Mouse (Mus musculus) embryonic facial prominence, embryonic 11.5 days (tissue): ENCODE data around the gene D930048N14Rik. TPM values are rescaled to one million over a fixed set of nuclear protein-coding genes. Genes with fewer than 3 reads are reported as not detected.
A peak's percentile ranks its signal among the peaks of the same experiment; 100 is the strongest.
"Not testable (repeated sequence)": the region's sequence is repeated elsewhere in the genome, so short reads cannot be mapped to it uniquely, and the experiment has no call there.

ENCODE experiments used
- ATAC-seq: fragments of 200-750 bp; cut with Nextera tagmentation; replicated peaks from 2 replicates; pipeline ENCODE4 v1.8.0; 2017; ENCODE audit warnings: low read depth; ENCODE audit not compliant: insufficient number of reproducible peaks, low FRiP score, low TSS enrichment
- DNase-seq: peaks from one replicate; pipeline ENCODE4 v3.0.0-alpha.2; 2015; ENCODE audit warnings: low spot score
- H3K27ac ChIP-seq: fragments of 300-500 bp; sonication (generic); replicated peaks from 2 replicates; pipeline ENCODE4 v1.5.1; 2014; ENCODE audit warnings: mild to moderate bottlenecking, low read depth, low read length, control low read depth
- H3K27me3 ChIP-seq: fragments of 300-500 bp; sonication (generic); 2 replicates; pipeline ENCODE4 v1.6.1; 2014; ENCODE audit warnings: mild to moderate bottlenecking, low read length, moderate library complexity, mixed read lengths; ENCODE audit not compliant: control insufficient read depth, insufficient read depth
- H3K36me3 ChIP-seq: fragments of 300-500 bp; sonication (generic); replicated peaks from 2 replicates; pipeline ENCODE4 v1.6.1; 2014; ENCODE audit warnings: low read depth, mild to moderate bottlenecking, low read length, moderate library complexity, mixed read lengths; ENCODE audit not compliant: control insufficient read depth, insufficient read depth
- H3K4me1 ChIP-seq: fragments of 300-500 bp; sonication (generic); 2 replicates; pipeline ENCODE4 v1.6.1; 2014; ENCODE audit warnings: low read length, mixed read lengths; ENCODE audit not compliant: control insufficient read depth, insufficient read depth
- H3K4me2 ChIP-seq: fragments of 300-500 bp; sonication (generic); 2 replicates; pipeline ENCODE4 v1.6.1; 2014; ENCODE audit warnings: low read depth, mild to moderate bottlenecking, control low read depth, low read length, moderate library complexity
- H3K4me3 ChIP-seq: fragments of 300-500 bp; sonication (generic); 2 replicates; pipeline ENCODE4 v1.5.1; 2014; ENCODE audit warnings: low read depth, low read length, control low read depth
- H3K9ac ChIP-seq: fragments of 300-500 bp; sonication (generic); replicated peaks from 2 replicates; pipeline ENCODE4 v1.6.1; 2014; ENCODE audit warnings: mild to moderate bottlenecking, control low read depth, low read length
- H3K9me3 ChIP-seq: fragments of 300-500 bp; sonication (generic); replicated peaks from 2 replicates; pipeline ENCODE4 v1.6.1; 2016; ENCODE audit warnings: mild to moderate bottlenecking, low read length, inconsistent platforms, mixed read lengths; ENCODE audit not compliant: control insufficient read depth
- WGBS: fragments of 180-500 bp; shearing (Covaris S2); extraction: QIAGEN DNeasy Blood & Tissue Kit; methylation state at CpG from one replicate; pipeline ENCODE4 v1.1.7; 2014; 5-methylcytosine and 5-hydroxymethylcytosine counted together
- polyA plus RNA-seq: library from polyadenylated mRNA; unstranded; fragments of >200 nt; fragmentation: Nextera tagmentation; extraction: Ambion mirVana; gene quantifications from 2 replicates; pipeline ENCODE4 v1.2.1, GENCODE M21; 2014

D930048N14Rik gene
- polyA plus RNA-seq, 1 experiment from 2014 or later, result 0.88 TPM

- 83% methylated on average over 3 of the region's 3 CpGs for WGBS
- H3K4me2 ChIP-seq, result no peak overlapping the region
- no peaks in the 10 kb centered on the region for H3K4me1 ChIP-seq
- DNase-seq (no peak), ATAC-seq (no peak)
- H3K9ac ChIP-seq, result no peak overlapping the region
- no peaks in the 10 kb centered on the region for H3K9me3 ChIP-seq
- no peak overlapping the region for H3K27ac ChIP-seq
- H3K27me3 ChIP-seq, result no peaks in the 10 kb centered on the region
- H3K36me3 ChIP-seq, result no peaks in the 10 kb centered on the region
- no peak overlapping the region for H3K4me3 ChIP-seq
These were observed 28.7 kb downstream of the D930048N14Rik start for GRCm38 (mm10) chr11:51679466-51679865.

DNA sequence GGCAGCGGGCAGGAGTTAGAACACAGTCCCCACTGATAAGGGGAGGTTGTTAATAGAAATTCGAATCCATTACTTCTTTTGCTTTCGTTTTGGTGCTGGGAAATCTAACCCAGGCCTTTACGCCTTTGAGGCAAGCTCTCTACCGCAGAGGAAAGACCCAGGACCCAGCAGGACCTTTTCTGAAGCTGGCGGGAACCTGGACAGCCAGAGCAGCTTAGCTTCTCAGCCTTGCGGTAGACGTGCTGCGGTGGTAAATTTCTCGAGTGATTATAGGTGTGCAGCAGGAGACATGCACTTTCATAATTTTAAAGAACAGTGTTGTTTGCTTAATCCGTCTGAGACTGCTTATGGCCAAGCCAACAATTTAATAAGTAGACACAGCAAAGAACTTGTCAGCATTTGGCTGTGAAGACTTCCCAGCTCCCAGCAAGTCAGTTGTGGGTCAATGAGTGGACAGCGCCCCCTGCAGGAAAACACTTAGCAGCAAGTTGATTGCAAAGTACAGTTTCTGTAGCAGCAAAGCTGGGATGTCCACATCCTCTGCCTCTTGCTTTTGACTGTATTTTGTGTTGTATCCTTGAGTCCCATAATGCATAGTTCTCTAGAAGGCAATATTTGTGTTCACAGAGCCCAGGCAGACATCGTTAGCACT is 30.7 kb downstream of the D930048N14Rik start:
- Histone ChIP-seq H3K27ac (no peak overlapping the region), H3K9me3 (no peaks in the 10 kb centered on the region), H3K36me3 (0 out of 2 replicates have a peak, but pooled peaks cover 2% of the 10 kb centered on the region), H3K27me3 (no peaks in the 10 kb centered on the region), H3K4me1 (no peaks in the 10 kb centered on the region), H3K9ac (no peak overlapping the region), H3K4me2 (no peak overlapping the region), H3K4me3 (no peak overlapping the region)
- peak; percentile 90 for DNase-seq
- 36% methylated on average over 13 of the region's 13 CpGs for WGBS
- ATAC-seq, result no peak

- no peaks in the 10 kb centered on the region for H3K27me3 ChIP-seq
- no peak for ATAC-seq
- H3K27ac ChIP-seq, result no peak overlapping the region
- 0 out of 2 replicates have a peak, but pooled peaks cover 2% of the 10 kb centered on the region for H3K36me3 ChIP-seq
- 47% methylated on average over 8 of the region's 8 CpGs for WGBS
- no peak overlapping the region for H3K4me2 ChIP-seq
- H3K9me3 ChIP-seq, result no peaks in the 10 kb centered on the region
- H3K4me1 ChIP-seq, result no peaks in the 10 kb centered on the region
- H3K9ac ChIP-seq, result no peak overlapping the region
- no peak for DNase-seq
- H3K4me3 ChIP-seq, result no peak overlapping the region
These were observed 31.2 kb downstream of the D930048N14Rik start for GRCm38 (mm10) chr11:51681976-51682374.

GRCm38 (mm10) chr11:51688330-51689328 is 37.9 kb downstream of the D930048N14Rik start, which contains the start of gene 0610009B22Rik:
TSS of gene 0610009B22Rik (minus strand) at chr11:51688874.
- peak within 1 kb of the TSS; percentile 69 for H3K4me2 ChIP-seq
- no peaks in the 10 kb centered on the region for H3K4me1 ChIP-seq
- H3K27me3 ChIP-seq, result no peaks in the 10 kb centered on the region
- H3K9ac ChIP-seq, result peak within 1 kb of the TSS; percentile 93
- DNase-seq (peak; percentile 100), ATAC-seq (peak; percentile 98)
- no peaks in the 10 kb centered on the region for H3K9me3 ChIP-seq
- H3K36me3 ChIP-seq, result peaks cover 2% of the 10 kb centered on the region; the same call in 1 of the 2 replicates
- WGBS, result under 1% methylated on average over 60 of the region's 60 CpGs
- H3K4me3 ChIP-seq, result peak within 1 kb of the TSS; percentile 46
- peak within 1 kb of the TSS; percentile 98 for H3K27ac ChIP-seq

DNA sequence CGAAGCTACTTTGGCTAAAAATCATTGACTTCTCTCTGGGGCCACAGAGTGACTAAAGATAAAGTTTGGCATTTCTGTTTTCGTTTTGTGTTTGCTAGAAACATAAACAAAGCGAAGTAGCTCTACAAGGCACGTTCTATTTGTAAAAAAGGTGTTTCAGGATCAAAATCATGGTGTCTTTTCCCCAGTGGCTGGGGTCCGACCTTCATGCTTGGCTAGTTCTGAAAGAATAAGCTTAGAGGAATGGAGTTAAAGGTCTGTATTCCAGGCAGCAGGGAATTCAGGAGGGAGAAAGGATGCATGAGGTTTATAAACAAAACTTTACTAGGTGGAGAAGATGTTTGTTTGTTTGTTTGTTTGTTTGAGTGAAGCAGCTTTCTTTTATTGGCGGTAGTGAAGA is 38.6 kb downstream of the D930048N14Rik start:
- DNase-seq (no peak), ATAC-seq (no peak)
- Histone ChIP-seq H3K27ac (no peak overlapping the region), H3K4me1 (no peaks in the 10 kb centered on the region), H3K4me2 (peak overlapping the region; percentile 32), H3K9me3 (no peaks in the 10 kb centered on the region), H3K9ac (peak overlapping the region; percentile 93), H3K4me3 (peak overlapping the region; percentile 46), H3K36me3 (peaks cover 2% of the 10 kb centered on the region; the same call in 1 of the 2 replicates), H3K27me3 (no peaks in the 10 kb centered on the region)
- WGBS, result 28% methylated on average over 6 of the region's 6 CpGs

DNA sequence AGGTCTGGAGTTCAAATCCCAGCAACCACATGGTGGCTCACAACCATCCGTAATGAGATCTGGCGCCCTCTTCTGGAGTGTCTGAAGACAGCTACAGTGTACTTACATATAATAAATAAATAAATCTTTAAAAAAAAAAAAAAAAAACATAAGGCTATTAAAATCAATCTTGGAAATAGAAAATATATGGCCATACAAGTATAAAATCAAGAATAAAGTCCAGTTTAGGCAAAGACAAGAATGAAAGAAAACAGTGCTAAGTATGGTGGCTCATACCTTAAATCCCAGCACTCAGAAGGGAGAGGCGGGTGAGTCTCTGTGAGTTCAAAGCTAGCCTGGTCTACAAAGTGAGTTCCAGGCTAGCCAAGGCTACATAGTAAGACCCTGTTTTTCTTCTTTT is 39.8 kb downstream of the D930048N14Rik start:
- not testable (repeated sequence) for ATAC-seq, H3K27me3 ChIP-seq, H3K4me2 ChIP-seq, H3K27ac ChIP-seq, H3K9ac ChIP-seq, H3K4me1 ChIP-seq, H3K9me3 ChIP-seq, H3K4me3 ChIP-seq, H3K36me3 ChIP-seq, DNase-seq
- 100% methylated on average over 1 of the region's 3 CpGs for WGBS

DNA sequence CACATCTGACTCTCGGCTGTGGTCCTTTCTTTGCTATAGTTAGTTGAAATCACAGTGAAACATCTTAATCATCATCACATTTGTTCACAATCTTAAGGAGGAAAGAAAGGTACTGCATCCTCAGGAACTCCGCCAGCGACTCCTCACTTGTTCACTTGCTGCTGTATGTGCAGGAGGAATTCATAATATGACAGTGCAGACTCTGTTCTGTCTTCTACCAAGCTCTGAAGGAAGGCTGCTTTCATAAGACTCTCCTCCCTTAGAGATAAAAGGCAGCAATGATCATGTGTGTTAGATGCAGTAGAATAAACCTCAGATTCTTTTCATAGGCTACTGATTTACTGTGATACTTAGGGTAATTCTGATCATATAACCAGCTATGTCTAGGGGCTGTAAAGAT is 44.2 kb downstream of the D930048N14Rik start:
- Histone ChIP-seq H3K4me2 (no peak overlapping the region), H3K27me3 (no peaks in the 10 kb centered on the region), H3K27ac (no peak overlapping the region), H3K4me3 (no peak overlapping the region), H3K9ac (no peak overlapping the region), H3K36me3 (peaks cover 9% of the 10 kb centered on the region), H3K9me3 (no peaks in the 10 kb centered on the region), H3K4me1 (no peaks in the 10 kb centered on the region)
- ATAC-seq (no peak), DNase-seq (no peak)
- 90% methylated on average over 3 of the region's 3 CpGs for WGBS
